Mouse (Mus musculus) brain, adult 2 months (tissue): ENCODE measurements around the gene 6030498E09Rik.

ENCODE experiments used
- DNase-seq: peaks from one replicate; pipeline ENCODE4 v3.0.0; 2011; ENCODE audit warnings: low read depth, low spot score

The 6030498E09Rik gene

GRCm38 (mm10) chrX:38772478-38772877, at the start of gene 6030498E09Rik:
Gene 6030498E09Rik (plus strand): TSS chrX:38772671.
- DNase-seq: no peak

DNA sequence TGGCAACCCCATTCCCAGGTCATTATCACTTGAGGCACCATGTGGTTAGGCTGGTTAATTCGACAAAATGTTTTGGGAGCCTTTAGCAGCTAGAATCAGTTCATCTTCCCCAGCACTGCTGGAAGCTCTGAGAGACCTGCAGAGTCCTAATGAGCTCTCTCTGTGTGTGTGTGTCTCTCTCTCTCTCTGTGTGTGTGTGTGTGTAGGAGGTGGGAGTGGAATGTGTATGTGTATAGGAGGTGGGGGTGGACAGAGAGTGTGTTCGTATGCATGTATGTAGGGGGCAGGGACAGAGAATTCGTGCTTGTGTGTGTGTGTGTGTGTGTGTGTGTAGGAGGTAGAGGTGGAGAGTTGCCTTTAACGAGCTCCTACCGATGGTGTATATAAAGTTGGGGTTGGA, 42.4 kb upstream of the 6030498E09Rik start:
- DNase-seq: peak; percentile 10

GRCm38 (mm10) chrX:38730639-38731038, 41.8 kb upstream of the 6030498E09Rik start:
- DNase-seq: no peak

DNA sequence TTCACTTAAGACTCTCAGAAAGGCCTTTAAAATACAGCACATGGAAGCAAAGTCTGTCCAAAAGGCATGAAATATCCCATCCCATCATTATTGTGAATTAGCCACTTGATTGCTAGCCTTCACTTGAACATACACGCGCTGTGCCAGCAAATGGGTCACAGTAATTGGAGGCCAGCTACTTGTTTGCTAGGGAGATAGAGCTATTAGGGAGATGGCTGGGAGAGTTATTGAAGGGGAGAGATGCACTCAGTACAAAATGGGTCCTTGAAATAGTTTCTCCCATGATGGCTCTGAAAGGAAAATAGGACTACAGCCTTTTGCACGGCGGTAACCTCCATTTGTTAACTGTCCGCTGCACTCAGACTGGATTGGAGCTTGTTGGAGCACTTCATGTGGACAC, 38.8 kb upstream of the 6030498E09Rik start:
- no peak for DNase-seq

DNA sequence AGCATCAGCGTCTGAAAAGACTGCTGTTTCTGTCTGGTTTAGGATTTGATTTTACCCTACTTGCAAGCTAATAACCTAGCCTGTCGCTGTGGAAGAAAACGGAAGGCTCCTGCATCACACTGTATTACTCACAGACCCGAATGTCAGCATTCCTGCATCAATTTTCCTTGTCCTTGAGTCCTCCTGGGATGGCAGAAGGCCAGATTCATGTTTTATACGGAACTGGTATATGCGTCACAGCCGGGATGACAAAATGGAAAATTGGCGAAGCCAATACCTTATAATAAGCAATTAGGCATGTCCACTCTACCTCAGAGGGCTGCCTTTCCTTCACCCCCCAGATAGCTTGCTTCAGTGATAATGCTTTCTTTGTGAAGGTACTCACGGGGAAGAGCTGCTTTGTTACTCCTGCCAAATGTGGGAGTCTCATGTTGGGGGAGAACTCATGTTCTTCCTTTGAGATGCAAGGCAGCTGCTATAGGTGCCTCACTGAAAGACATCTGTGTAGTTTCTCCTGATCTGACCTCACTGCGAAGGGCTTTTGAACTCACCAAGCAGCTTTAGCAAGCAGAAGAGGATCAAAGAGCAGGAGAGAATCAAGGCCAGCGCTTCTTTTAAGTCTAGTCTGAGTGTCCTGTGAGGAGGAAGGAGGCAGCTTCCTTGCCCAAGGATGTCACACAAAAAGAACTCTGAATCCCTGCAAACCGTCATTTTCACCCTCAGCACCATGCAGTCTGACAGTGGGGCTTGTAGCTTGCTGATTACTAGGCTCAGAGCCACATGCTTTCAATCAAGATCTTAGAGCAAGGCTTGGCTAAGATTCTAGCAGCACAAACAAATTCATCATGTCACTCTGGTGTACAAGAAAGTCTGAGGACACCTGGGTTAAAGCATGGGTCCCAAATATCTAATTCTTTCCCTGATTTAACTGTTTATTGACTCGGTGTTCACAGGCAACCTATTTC, 37.3 kb upstream of the 6030498E09Rik start:
- peak; percentile 51 for DNase-seq

DNA sequence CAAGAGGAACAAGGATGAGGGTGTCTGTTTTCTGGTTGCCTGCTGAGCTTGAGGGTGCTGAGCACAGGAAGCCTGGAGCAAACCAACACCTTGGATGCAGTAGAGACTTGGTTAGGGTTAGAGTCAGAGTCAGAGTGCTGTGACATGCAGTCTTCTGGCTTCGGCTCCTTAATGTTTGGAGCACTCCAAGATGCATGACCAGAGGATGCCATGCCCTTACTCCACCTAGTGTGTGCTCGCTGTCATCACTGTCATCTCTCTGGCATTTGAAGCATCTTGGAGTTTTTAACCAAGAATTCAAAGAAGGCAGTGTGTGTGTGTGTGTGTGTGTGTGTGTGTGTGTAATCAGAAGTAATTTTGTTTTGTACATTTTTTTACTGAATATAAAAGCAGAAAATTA, 1.0 kb upstream of the 6030498E09Rik start:
- no peak for DNase-seq

GRCm38 (mm10) chrX:38771886-38772285, 585 bp upstream of the 6030498E09Rik start:
- peak; percentile 55 for DNase-seq

DNA sequence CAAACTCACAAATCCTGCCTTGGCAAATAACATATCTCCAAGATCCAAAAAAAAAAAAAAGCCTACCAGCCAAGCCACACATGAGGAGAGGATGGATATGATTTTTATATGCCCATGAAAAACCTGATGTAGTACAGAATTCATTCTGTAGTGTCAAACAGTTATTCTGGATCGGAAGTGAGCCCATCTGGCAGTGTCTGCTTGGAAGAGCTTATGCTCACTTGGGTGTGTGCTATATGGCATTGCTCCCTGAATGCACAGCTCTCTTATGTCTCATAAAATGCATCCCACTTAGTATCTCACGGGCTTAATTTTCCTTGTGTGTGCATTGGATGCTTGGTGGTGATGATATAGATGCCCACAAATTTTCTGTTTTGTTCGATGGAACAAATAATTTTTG, 21.9 kb downstream of the 6030498E09Rik start:
- peak; percentile 56 for DNase-seq

DNA sequence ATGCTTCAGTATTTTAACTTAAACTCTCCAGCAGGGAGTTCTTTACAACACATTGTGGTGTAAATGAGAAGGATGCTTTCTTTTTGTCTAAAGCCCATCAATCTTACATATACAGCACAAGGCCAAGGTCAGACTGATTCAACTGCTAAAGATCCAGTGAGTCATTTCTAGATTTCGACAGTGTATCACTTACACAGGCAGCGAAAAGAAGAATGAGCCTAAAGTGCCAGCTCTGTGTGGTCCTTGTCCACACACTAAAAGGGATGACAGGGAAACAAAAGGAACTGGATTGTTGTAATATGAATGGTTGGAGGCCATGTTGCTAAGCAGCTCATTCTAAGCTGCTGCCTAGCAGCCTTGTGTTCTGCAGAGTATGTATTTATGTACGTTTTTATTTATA, 41.5 kb downstream of the 6030498E09Rik start:
- DNase-seq: no peak

DNA sequence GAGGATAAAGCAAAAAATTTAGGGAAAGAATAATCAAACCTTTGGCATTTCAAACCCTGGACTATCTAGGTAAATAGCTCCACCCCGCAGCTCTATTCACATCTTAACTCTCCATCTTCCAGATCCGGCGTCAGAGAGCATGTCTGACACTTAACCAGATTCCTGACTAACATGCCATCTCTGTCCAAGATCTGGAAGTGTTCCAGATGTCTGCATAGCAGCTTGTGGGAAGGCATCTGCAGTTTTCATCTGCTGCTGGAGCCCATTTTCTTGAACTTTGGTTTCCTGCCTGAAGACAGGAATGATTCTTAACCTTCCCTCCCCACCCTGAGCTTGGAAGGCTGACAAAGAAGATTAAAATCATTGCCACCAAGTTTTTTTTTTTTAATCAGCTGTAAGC, 44.4 kb downstream of the 6030498E09Rik start:
- DNase-seq: peak; percentile 51

- DNase-seq: peak; percentile 57
Measured at GRCm38 (mm10) chrX:38958571-38958970, 186.1 kb downstream of the 6030498E09Rik start.

DNA sequence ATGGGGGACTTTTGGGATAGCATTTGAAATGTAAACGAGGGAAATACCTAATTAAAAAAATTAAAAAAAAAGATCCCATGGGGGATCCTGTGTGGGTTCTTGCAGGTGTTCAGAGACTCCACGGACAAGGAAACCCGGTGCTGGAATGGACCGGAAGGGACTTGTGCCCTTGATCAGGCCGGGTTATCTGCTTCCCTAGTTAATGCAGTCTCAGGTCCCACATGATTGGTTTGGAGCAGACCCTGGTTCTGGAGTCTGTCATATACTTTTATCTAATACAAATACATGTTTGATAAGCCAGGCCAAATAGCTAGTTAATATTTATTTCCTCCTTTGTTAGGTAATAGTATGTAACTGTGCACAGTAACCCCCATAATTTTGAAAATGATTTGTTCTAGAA, 223.8 kb downstream of the 6030498E09Rik start:
- no peak for DNase-seq
